Mouse (Mus musculus) kidney, adult 2 months (tissue): Measurements from ENCODE around the gene Fndc9.

ENCODE experiments used
- CTCF ChIP-seq: fragments of 200-500 bp; conservative IDR thresholded peaks from 2 replicates; pipeline ENCODE4 v1.5.1; 2011; ENCODE audit warnings: low read depth, mild to moderate bottlenecking, control low read depth, low read length, moderate library complexity, mixed read lengths; ENCODE audit not compliant: insufficient read depth, insufficient read length
- POLR2A ChIP-seq: fragments of 200-500 bp; IDR thresholded peaks from one replicate; pipeline ENCODE4 v1.6.1; 2011; ENCODE audit warnings: low read depth, low read length, control low read depth

DNA sequence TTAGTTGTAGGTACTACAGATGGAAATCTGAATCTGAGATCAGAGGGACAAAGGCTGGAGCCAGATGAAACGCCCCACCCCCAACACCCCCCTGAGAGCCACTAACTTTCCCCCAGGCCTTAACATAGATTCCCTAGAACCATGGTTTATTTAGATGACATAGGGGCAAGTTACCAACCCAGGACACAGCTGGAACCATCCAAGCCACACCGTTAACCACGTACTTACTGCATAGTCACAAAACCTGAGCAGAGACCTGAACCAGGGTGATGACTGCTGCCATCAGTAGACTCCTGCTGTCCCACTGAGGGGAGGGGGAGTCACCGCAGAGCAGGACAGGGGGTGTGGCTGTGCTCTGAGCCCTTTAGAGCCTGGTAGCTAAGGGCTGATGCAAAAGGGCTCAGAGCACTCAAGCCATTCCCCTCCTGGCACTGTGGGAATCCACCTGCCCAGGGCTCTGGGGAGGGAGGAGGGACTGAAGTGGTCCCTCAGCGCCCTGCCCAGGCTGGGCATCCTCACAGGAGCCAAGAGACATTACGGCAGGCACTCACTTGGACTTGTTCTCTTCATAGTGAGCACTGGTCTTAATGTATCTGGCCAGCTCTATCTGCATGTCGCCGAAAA lies 36.8 kb downstream of the Fndc9 start:
- no peak for TF ChIP-seq CTCF
- TF ChIP-seq POLR2A, result no peak
